Mouse (Mus musculus) kidney, embryonic 14.5 days (tissue): ENCODE measurements around the gene Prlr. TPM values are rescaled to one million over a fixed set of nuclear protein-coding genes. Genes with fewer than 3 reads are reported as not detected.

Source experiments
- ATAC-seq: fragments of 200-750 bp; cut with Nextera tagmentation; 2 replicates; pipeline ENCODE4 v1.8.0; 2017; ENCODE audit warnings: moderate number of reproducible peaks, mild to moderate bottlenecking, moderate TSS enrichment, moderate library complexity; ENCODE audit not compliant: low FRiP score, low TSS enrichment
- H3K27ac ChIP-seq: fragments of 300-500 bp; sonication (generic); 2 replicates; pipeline ENCODE4 v1.5.1; 2014; ENCODE audit warnings: low read depth, mild to moderate bottlenecking, low read length, moderate library complexity, mixed read lengths
- H3K27me3 ChIP-seq: fragments of 300-500 bp; sonication (generic); 2 replicates; pipeline ENCODE4 v1.6.1; 2014; ENCODE audit warnings: mild to moderate bottlenecking, low read length; ENCODE audit not compliant: control insufficient read depth, insufficient read depth
- H3K36me3 ChIP-seq: fragments of 300-500 bp; sonication (generic); 2 replicates; pipeline ENCODE4 v1.6.1; 2014; ENCODE audit warnings: low read length, mixed read lengths; ENCODE audit not compliant: control insufficient read depth, insufficient read depth
- H3K4me1 ChIP-seq: fragments of 300-500 bp; sonication (generic); 2 replicates; pipeline ENCODE4 v1.6.1; 2014; ENCODE audit warnings: low read length, mixed read lengths; ENCODE audit not compliant: control insufficient read depth, insufficient read depth
- H3K4me2 ChIP-seq: fragments of 300-500 bp; sonication (generic); replicated peaks from 2 replicates; pipeline ENCODE4 v1.6.1; 2014; ENCODE audit warnings: low read depth, mild to moderate bottlenecking, low read length
- H3K4me3 ChIP-seq: fragments of 300-500 bp; sonication (generic); 2 replicates; pipeline ENCODE4 v1.5.1; 2014; ENCODE audit warnings: mild to moderate bottlenecking, low read length
- H3K9ac ChIP-seq: fragments of 300-500 bp; sonication (generic); 2 replicates; pipeline ENCODE4 v1.6.1; 2014; ENCODE audit warnings: low read depth, mild to moderate bottlenecking, low read length, moderate library complexity
- H3K9me3 ChIP-seq: fragments of 300-500 bp; sonication (generic); 2 replicates; pipeline ENCODE4 v1.6.1; 2016; ENCODE audit warnings: low read length; ENCODE audit not compliant: control insufficient read depth
- WGBS: fragments of 180-500 bp; shearing (Covaris S2); extraction: QIAGEN DNeasy Blood & Tissue Kit; methylation state at CpG from one replicate; pipeline ENCODE4 v1.1.7; 2014; 5-methylcytosine and 5-hydroxymethylcytosine counted together
- polyA plus RNA-seq: library from polyadenylated mRNA; unstranded; fragments of >200 nt; fragmentation: Nextera tagmentation; extraction: Ambion mirVana; gene quantifications from 2 replicates; pipeline ENCODE4 v1.2.1, GENCODE M21; 2014

Gene Prlr
- polyA plus RNA-seq, 1 experiment from 2014 or later, result 2.5 TPM

DNA sequence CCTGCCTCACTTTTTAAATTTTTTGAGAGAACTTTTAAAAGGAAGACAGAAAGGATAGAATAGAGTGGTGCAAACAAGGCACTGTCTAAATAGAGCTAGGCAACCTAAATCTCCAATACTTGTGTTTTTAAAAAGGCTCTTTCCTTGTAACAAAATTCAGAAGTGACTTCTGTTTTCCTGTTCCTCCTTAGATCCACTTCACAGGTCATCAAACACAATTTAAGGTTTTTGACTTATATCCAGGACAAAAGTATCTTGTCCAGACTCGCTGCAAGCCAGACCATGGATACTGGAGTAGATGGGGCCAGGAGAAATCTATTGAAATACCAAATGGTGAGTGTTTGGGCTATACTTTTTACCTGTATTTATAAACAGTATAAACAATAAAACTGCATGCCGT lies 148.0 kb downstream of the Prlr start, which contains the start of gene Gm21973:
Gene Gm21973 (plus strand): TSS at position 301 of the 400 bp plus-strand sequence.
- 89% methylated on average over 2 of the region's 2 CpGs for WGBS
- Histone ChIP-seq H3K27me3 (no peaks in the 10 kb centered on the region), H3K27ac (no peak within 1 kb of the TSS), H3K4me1 (no peaks in the 10 kb centered on the region), H3K9me3 (no peaks in the 10 kb centered on the region), H3K9ac (no peak within 1 kb of the TSS), H3K4me2 (no peak within 1 kb of the TSS), H3K4me3 (no peak within 1 kb of the TSS), H3K36me3 (no peaks in the 10 kb centered on the region)
- no peak for ATAC-seq

- Histone ChIP-seq H3K36me3 (no peaks in the 10 kb centered on the region), H3K4me1 (no peaks in the 10 kb centered on the region), H3K9me3 (no peaks in the 10 kb centered on the region), H3K9ac (no peak overlapping the region), H3K4me2 (no peak overlapping the region), H3K4me3 (no peak overlapping the region), H3K27ac (no peak overlapping the region), H3K27me3 (no peaks in the 10 kb centered on the region)
- WGBS, result 85% methylated on average over 3 of the region's 3 CpGs
- no peak for ATAC-seq
Measured at GRCm38 (mm10) chr15:10330626-10331025, 153.6 kb downstream of the Prlr start.

DNA sequence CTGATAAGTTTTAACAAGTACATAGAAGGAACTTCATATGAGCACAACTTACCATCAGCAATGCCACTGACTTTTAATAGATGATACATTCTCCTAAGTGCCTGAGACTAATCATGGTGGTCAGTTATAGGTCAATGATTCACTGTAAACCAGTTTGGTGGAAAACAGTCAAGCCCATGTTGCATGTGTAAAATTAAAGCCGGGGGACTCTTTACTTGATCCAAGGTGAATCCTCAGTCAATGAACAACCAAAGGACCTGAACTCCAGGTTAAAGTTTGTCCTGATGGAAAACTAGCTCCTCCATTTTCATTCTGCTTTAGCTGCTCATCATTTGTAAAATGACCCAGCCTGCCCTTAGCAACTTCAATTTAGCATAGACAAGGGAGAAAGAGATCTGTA lies 155.5 kb downstream of the Prlr start:
- no peak; the same call in 1 of the 2 replicates for ATAC-seq

DNA sequence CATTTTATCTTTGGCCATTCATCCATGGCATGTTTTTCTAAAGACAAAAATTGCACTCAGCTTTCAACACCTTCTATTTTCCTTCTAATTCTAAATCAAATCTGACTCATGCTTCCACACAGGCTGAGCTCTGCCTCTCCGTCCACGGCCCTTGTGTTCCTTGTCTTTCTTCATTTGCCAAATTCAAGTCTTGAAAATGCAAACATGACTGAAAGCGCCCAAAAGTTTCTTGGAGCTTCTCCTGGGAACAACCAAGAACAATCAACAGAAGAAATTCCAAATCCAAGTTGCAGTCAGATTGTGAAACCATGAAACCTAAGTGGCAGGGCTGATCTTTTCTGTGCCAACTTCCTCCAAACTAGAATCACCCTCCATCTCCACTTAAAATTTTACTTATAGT lies 161.6 kb downstream of the Prlr start:
- H3K27ac ChIP-seq, result no peak overlapping the region
- 79% methylated on average over 3 of the region's 3 CpGs for WGBS
- no peak overlapping the region for H3K4me3 ChIP-seq
- H3K4me2 ChIP-seq, result no peak overlapping the region
- no peaks in the 10 kb centered on the region for H3K9me3 ChIP-seq
- no peaks in the 10 kb centered on the region for H3K27me3 ChIP-seq
- H3K9ac ChIP-seq, result no peak overlapping the region
- no peaks in the 10 kb centered on the region for H3K4me1 ChIP-seq
- ATAC-seq, result no peak
- no peaks in the 10 kb centered on the region for H3K36me3 ChIP-seq

More for the DNA sequence above, 155.5 kb downstream of the Prlr start:
- H3K9ac ChIP-seq, result no peak overlapping the region
- H3K4me1 ChIP-seq, result no peaks in the 10 kb centered on the region
- no peak overlapping the region for H3K27ac ChIP-seq
- no peak overlapping the region for H3K4me3 ChIP-seq
- H3K27me3 ChIP-seq, result no peaks in the 10 kb centered on the region
- no peaks in the 10 kb centered on the region for H3K36me3 ChIP-seq
- no peak overlapping the region for H3K4me2 ChIP-seq
- WGBS, result 87% methylated on average over 1 of the region's 1 CpGs
- no peaks in the 10 kb centered on the region for H3K9me3 ChIP-seq

GRCm38 (mm10) chr15:10347044-10347443 lies 170.0 kb downstream of the Prlr start:
- no peak overlapping the region for H3K9ac ChIP-seq
- H3K36me3 ChIP-seq, result no peaks in the 10 kb centered on the region
- no peak overlapping the region for H3K27ac ChIP-seq
- WGBS, result 74% methylated on average over 6 of the region's 6 CpGs
- H3K4me1 ChIP-seq, result no peaks in the 10 kb centered on the region
- H3K4me2 ChIP-seq, result no peak overlapping the region
- no peaks in the 10 kb centered on the region for H3K9me3 ChIP-seq
- no peak overlapping the region for H3K4me3 ChIP-seq
- H3K27me3 ChIP-seq, result no peaks in the 10 kb centered on the region
- ATAC-seq, result peak; percentile 46; the same call in 1 of the 2 replicates

GRCm38 (mm10) chr15:10358039-10358948 lies 181.3 kb downstream of the Prlr start, which contains the start of gene Agxt2:
Gene Agxt2 (plus strand): TSS chr15:10358532.
- no peaks in the 10 kb centered on the region for H3K27me3 ChIP-seq
- H3K4me1 ChIP-seq, result no peaks in the 10 kb centered on the region
- H3K9me3 ChIP-seq, result no peaks in the 10 kb centered on the region
- WGBS, result 81% methylated on average over 9 of the region's 9 CpGs
- no peak within 1 kb of the TSS for H3K4me2 ChIP-seq
- no peak within 1 kb of the TSS for H3K9ac ChIP-seq
- H3K36me3 ChIP-seq, result no peaks in the 10 kb centered on the region
- ATAC-seq, result no peak
- no peak within 1 kb of the TSS for H3K4me3 ChIP-seq
- H3K27ac ChIP-seq, result no peak within 1 kb of the TSS

GRCm38 (mm10) chr15:10366331-10366730 lies 189.3 kb downstream of the Prlr start:
- no peak overlapping the region for H3K9ac ChIP-seq
- 89% methylated on average over 2 of the region's 2 CpGs for WGBS
- no peak overlapping the region for H3K4me3 ChIP-seq
- no peaks in the 10 kb centered on the region for H3K4me1 ChIP-seq
- ATAC-seq, result no peak
- no peaks in the 10 kb centered on the region for H3K27me3 ChIP-seq
- no peak overlapping the region for H3K27ac ChIP-seq
- no peak overlapping the region for H3K4me2 ChIP-seq
- H3K36me3 ChIP-seq, result no peaks in the 10 kb centered on the region
- H3K9me3 ChIP-seq, result no peaks in the 10 kb centered on the region

DNA sequence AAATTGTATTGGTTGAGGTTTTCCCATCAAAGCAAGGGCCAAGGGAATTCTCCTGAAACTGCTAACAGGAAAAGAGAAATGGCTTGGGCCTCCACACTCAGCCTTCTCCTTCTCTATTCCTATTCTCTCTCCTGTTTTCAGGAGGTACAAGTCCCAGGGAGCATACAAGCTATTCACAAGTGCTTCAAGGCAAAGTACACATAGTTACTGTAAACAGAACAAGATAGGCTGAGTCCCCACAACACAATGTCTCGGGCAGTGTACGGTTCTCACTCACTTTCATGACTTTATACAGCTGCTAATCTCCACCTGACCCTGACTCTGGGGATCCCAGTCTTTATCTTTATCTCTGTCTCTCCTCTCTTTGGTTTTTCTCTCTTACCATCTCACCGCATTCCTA lies 198.4 kb downstream of the Prlr start:
- no peaks in the 10 kb centered on the region for H3K27me3 ChIP-seq
- ATAC-seq, result no peak
- no peaks in the 10 kb centered on the region for H3K4me1 ChIP-seq
- H3K4me3 ChIP-seq, result no peak overlapping the region
- H3K9ac ChIP-seq, result no peak overlapping the region
- no peak overlapping the region for H3K4me2 ChIP-seq
- H3K36me3 ChIP-seq, result no peaks in the 10 kb centered on the region
- H3K27ac ChIP-seq, result no peak overlapping the region
- WGBS, result 87% methylated on average over 3 of the region's 3 CpGs
- H3K9me3 ChIP-seq, result no peaks in the 10 kb centered on the region

DNA sequence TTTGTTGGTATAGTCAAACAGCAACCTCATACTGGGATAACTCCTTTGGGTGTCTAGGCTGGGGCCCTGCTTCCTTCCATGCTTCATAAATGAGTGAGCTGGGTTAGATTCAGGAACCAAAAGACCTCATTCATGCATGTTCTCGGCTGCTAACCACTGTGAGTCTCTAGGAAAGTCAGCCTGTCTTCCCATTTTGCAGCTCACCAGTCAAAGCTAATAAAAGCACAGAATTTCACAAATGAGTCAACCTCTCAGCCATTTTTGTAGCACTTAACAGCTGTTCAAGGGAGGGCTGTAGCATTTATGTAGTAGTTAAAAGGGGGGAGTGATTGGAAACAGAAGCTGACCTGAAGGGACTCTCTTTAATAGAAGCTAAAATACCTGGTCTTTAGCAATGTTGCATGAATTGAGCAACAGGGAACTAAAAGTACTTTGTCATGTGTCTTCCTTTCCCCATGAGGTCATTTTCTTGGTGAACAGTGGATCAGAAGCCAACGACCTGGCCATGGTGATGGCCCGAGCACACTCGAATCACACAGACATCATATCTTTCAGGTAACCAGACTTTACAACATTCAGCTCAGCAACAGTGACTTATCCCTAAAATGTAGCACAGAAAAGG lies 201.4 kb downstream of the Prlr start:
- Histone ChIP-seq H3K4me1 (no peaks in the 10 kb centered on the region), H3K36me3 (no peaks in the 10 kb centered on the region), H3K4me2 (no peak overlapping the region), H3K27me3 (no peaks in the 10 kb centered on the region), H3K4me3 (no peak overlapping the region), H3K9me3 (no peaks in the 10 kb centered on the region), H3K9ac (no peak overlapping the region), H3K27ac (no peak overlapping the region)
- WGBS, result 91% methylated on average over 4 of the region's 4 CpGs
- no peak for ATAC-seq
